In genomic region chr11:86683395-86684125, GRCm38 (mm10) we compare ENCODE assay signal across 8 mouse cellular contexts. TPM values are rescaled to one million over a fixed set of nuclear protein-coding genes. Genes with fewer than 3 reads are reported as not detected.
DNase-seq lines count a peak whose midpoint lies in the region; ATAC-seq and TF ChIP-seq lines count a peak whose summit lies in the region.

Gene Vmp1, minus strand, starts transcription at chr11:86683836.
Gene Ptrh2, plus strand, starts transcription at chr11:86683985.

- TF ChIP-seq POLR2A in olfactory bulb, adult 2 months (IDR thresholded peaks at IDR 0.05; ENCODE audit: insufficient read depth, low read depth, low read length), result peak; percentile 87
- TF ChIP-seq POLR2A in thymus, adult 2 months (IDR thresholded peaks at IDR 0.05; ENCODE audit: control insufficient read depth, extremely low read depth, insufficient read depth, low read length, poor library complexity), result peak; percentile 44

- ATAC-seq in G1E (ENCODE audit: extremely low read depth, insufficient number of reproducible peaks, low FRiP score, poor library complexity, severe bottlenecking), result peak; percentile 85
- peak; percentile 95 for ATAC-seq in forebrain, embryonic 16.5 days
- ATAC-seq in lung, embryonic 14.5 days (ENCODE audit: insufficient read depth), result peak; percentile 94

- no peaks in the 10 kb centered on the region for H3K9me3 ChIP-seq in G1E (replicated peaks)
- no peaks in the 10 kb centered on the region for H3K9me3 ChIP-seq in forebrain, embryonic 16.5 days (ENCODE audit: control insufficient read depth, low read length)
- H3K9me3 ChIP-seq in lung, embryonic 14.5 days (ENCODE audit: low read depth, low read length), result no peaks in the 10 kb centered on the region

- peak within 1 kb of the TSS; percentile 72 for H3K9ac ChIP-seq in forebrain, embryonic 16.5 days (replicated peaks; ENCODE audit: low read depth, low read length)
- peak within 1 kb of the TSS; percentile 87 for H3K9ac ChIP-seq in lung, embryonic 14.5 days

- peak; percentile 79 for DNase-seq in G1E (ENCODE audit: low spot score)
- DNase-seq in cerebellum, adult 18-20 months, result peak; percentile 88 to 96
- peak; percentile 95 to 96 for DNase-seq in heart, postnatal 36 days
- peak; percentile 88 to 91 for DNase-seq in layer of hippocampus, adult 2 months (ENCODE audit: low spot score in 2 of 2)
- DNase-seq in lung, embryonic 14.5 days, result peak; percentile 98
- peak; percentile 83 for DNase-seq in thymus, adult 2 months

- peak within 1 kb of the TSS; percentile 84 for H3K4me3 ChIP-seq in G1E (ENCODE audit: low read depth, low read length)
- H3K4me3 ChIP-seq in forebrain, embryonic 16.5 days (replicated peaks; ENCODE audit: low read length), result peak within 1 kb of the TSS; percentile 63
- peak within 1 kb of the TSS; percentile 98 for H3K4me3 ChIP-seq in layer of hippocampus, adult 2 months
- H3K4me3 ChIP-seq in lung, embryonic 14.5 days (ENCODE audit: low read depth, low read length), result peak within 1 kb of the TSS; percentile 89
- peak within 1 kb of the TSS; percentile 95 for H3K4me3 ChIP-seq in olfactory bulb, adult 2 months (ENCODE audit: insufficient read depth, low read depth, low read length)
- H3K4me3 ChIP-seq in thymus, adult 2 months (ENCODE audit: control insufficient read depth, insufficient read depth, low read length), result peak within 1 kb of the TSS; percentile 75

- peak within 1 kb of the TSS; percentile 73 for H3K4me2 ChIP-seq in forebrain, embryonic 16.5 days (ENCODE audit: low read length)
- peak within 1 kb of the TSS; percentile 84 for H3K4me2 ChIP-seq in lung, embryonic 14.5 days

- TF ChIP-seq CTCF in G1E (IDR thresholded peaks at IDR 0.05; ENCODE audit: low read depth, low read length), result no peak
- no peak for TF ChIP-seq CTCF in layer of hippocampus, adult 2 months (conservative IDR thresholded peaks at IDR 0.05)
- TF ChIP-seq CTCF in lung, embryonic 14.5 days (IDR thresholded peaks at IDR 0.05; ENCODE audit: low read depth), result no peak
- no peak for TF ChIP-seq CTCF in olfactory bulb, adult 2 months (IDR thresholded peaks at IDR 0.05; ENCODE audit: insufficient read depth, low read depth, low read length)
- TF ChIP-seq CTCF in thymus, adult 2 months (IDR thresholded peaks at IDR 0.05; ENCODE audit: borderline replicate concordance, control insufficient read depth, extremely low read depth, insufficient read depth, low read length, poor library complexity), result peak; percentile 27; the same call in 1 of the 2 replicates

- intact Hi-C loops in heart, postnatal 36 days (cut with DNase I), result loop anchor here (2.0 kb wide), 1 partner anchor 73 kb away; the partner anchor contains the start of gene Cltc

- peaks cover 58% of the 10 kb centered on the region for H3K4me1 ChIP-seq in G1E (ENCODE audit: insufficient read depth, low read depth, low read length)
- peaks cover 30% of the 10 kb centered on the region for H3K4me1 ChIP-seq in forebrain, embryonic 16.5 days (replicated peaks; ENCODE audit: control insufficient read depth, insufficient read depth, low read length)
- peaks cover 4% of the 10 kb centered on the region; the same call in 1 of the 2 replicates for H3K4me1 ChIP-seq in lung, embryonic 14.5 days (ENCODE audit: insufficient read depth)
- peaks cover 4% of the 10 kb centered on the region; the same call in 1 of the 2 replicates for H3K4me1 ChIP-seq in olfactory bulb, adult 2 months (ENCODE audit: control insufficient read depth, insufficient read depth, low read length)
- no peaks in the 10 kb centered on the region; the same call in 1 of the 2 replicates for H3K4me1 ChIP-seq in thymus, adult 2 months (replicated peaks; ENCODE audit: control insufficient read depth, insufficient read depth, low read length)

- H3K27me3 ChIP-seq in G1E (ENCODE audit: insufficient read depth, low read length), result no peaks in the 10 kb centered on the region
- H3K27me3 ChIP-seq in forebrain, embryonic 16.5 days (replicated peaks; ENCODE audit: control insufficient read depth, insufficient read depth, low read length), result no peaks in the 10 kb centered on the region
- no peaks in the 10 kb centered on the region for H3K27me3 ChIP-seq in lung, embryonic 14.5 days (ENCODE audit: insufficient read depth, low read length)
- H3K27me3 ChIP-seq in thymus, adult 2 months (ENCODE audit: control insufficient read depth, insufficient read depth, low read length), result no peaks in the 10 kb centered on the region

- peaks cover 43% of the 10 kb centered on the region for H3K36me3 ChIP-seq in G1E (replicated peaks)
- H3K36me3 ChIP-seq in forebrain, embryonic 16.5 days (ENCODE audit: control insufficient read depth, insufficient read depth), result no peaks in the 10 kb centered on the region
- H3K36me3 ChIP-seq in lung, embryonic 14.5 days (ENCODE audit: insufficient read depth), result peaks cover 6% of the 10 kb centered on the region; the same call in 1 of the 2 replicates
- no peaks in the 10 kb centered on the region for H3K36me3 ChIP-seq in thymus, adult 2 months (ENCODE audit: control insufficient read depth, insufficient read depth, low read length)

- peak within 1 kb of the TSS; percentile 79 for H3K27ac ChIP-seq in forebrain, embryonic 16.5 days (ENCODE audit: low read length)
- peak within 1 kb of the TSS; percentile 84 for H3K27ac ChIP-seq in layer of hippocampus, adult 2 months
- peak within 1 kb of the TSS; percentile 92 for H3K27ac ChIP-seq in lung, embryonic 14.5 days (ENCODE audit: low read depth)
- peak within 1 kb of the TSS; percentile 50 for H3K27ac ChIP-seq in olfactory bulb, adult 2 months (ENCODE audit: insufficient read depth, low read depth, low read length)
- H3K27ac ChIP-seq in thymus, adult 2 months (ENCODE audit: control insufficient read depth, insufficient read depth, low read length), result peak within 1 kb of the TSS; percentile 67; the same call in 1 of the 2 replicates

- under 1% methylated on average over 56 of the region's 56 CpGs for WGBS in forebrain, embryonic 16.5 days
- under 1% methylated on average over 56 of the region's 56 CpGs for WGBS in lung, embryonic 14.5 days
- under 1% methylated on average over 56 of the region's 56 CpGs for WGBS in olfactory bulb, adult 2 months
- WGBS in thymus, adult 2 months, result under 1% methylated on average over 56 of the region's 56 CpGs

RNA-seq across cellular contexts. Expression of gene Vmp1, which starts in this region (rescaled TPM):
- total RNA-seq in G1E (2014; fragmentation: Nextera tagmentation), result 166 and 188 TPM in 2 replicates
- total RNA-seq in G1E (2017), result 156 and 163 TPM in 2 replicates
- 15.2 and 19.1 TPM in 2 replicates for polyA plus RNA-seq in G1E (2012)
- polyA plus RNA-seq in forebrain, embryonic 16.5 days (2015; fragmentation: Nextera tagmentation; extraction: Ambion mirVana), result 103 and 116 TPM in 2 replicates
- 10 to 100 TPM; 49.4 to 69.0 TPM for total RNA-seq in heart, postnatal 36 days (2021)
- 100 to 1,000 TPM; 111 to 139 TPM for total RNA-seq in layer of hippocampus, adult 2 months (2021)
- polyA plus RNA-seq in lung, embryonic 14.5 days (2014; fragmentation: Nextera tagmentation; extraction: Ambion mirVana), result 117 TPM in 2 replicates
- polyA plus RNA-seq in olfactory bulb, adult 2 months (2012; ENCODE audit: insufficient read depth, insufficient read length, low replicate concordance, missing spikeins), result not detected in 2 replicates
- polyA plus RNA-seq in thymus, adult 2 months (2012; rRNA removed), result 33.3 and 36.7 TPM in 2 replicates

RNA-seq across cellular contexts. Expression of gene Ptrh2, which starts in this region (rescaled TPM):
- total RNA-seq in G1E (2014; fragmentation: Nextera tagmentation) (21.8 and 29.6 TPM in 2 replicates), G1E (2017) (41.0 and 44.7 TPM in 2 replicates)
- 1.2 and 1.7 TPM in 2 replicates for polyA plus RNA-seq in G1E (2012)
- 37.2 and 39.2 TPM in 2 replicates for polyA plus RNA-seq in forebrain, embryonic 16.5 days (2015; fragmentation: Nextera tagmentation; extraction: Ambion mirVana)
- total RNA-seq in heart, postnatal 36 days (2021), result 1 to 10 TPM; 6.2 to 7.3 TPM
- 10 to 100 TPM in 1 of 2 experiments, 1 to 10 TPM in 1; 9.0 to 10.1 TPM for total RNA-seq in layer of hippocampus, adult 2 months (2021)
- 36.8 and 37.3 TPM in 2 replicates for polyA plus RNA-seq in lung, embryonic 14.5 days (2014; fragmentation: Nextera tagmentation; extraction: Ambion mirVana)
- polyA plus RNA-seq in olfactory bulb, adult 2 months (2012; ENCODE audit: insufficient read depth, insufficient read length, low replicate concordance, missing spikeins), result not detected in 2 replicates
- 4.3 and 5.2 TPM in 2 replicates for polyA plus RNA-seq in thymus, adult 2 months (2012; rRNA removed)

Comparison
In these comparisons a context has a peak if more than half of its experiments do, and no peak if none do; other contexts are left out.
1. Peak in every context shown above with its lines: DNase-seq, ATAC-seq, H3K4me3 ChIP-seq and H3K27ac ChIP-seq.
2. RNA of gene Vmp1 (polyA plus RNA-seq): 117 TPM in lung, embryonic 14.5 days, 103 to 116 TPM in forebrain, embryonic 16.5 days, 33.3 to 36.7 TPM in thymus, adult 2 months and 15.2 to 19.1 TPM in G1E; not detected in olfactory bulb, adult 2 months; every median in the first group is over 10 times any median in the second.